15 mouse cellular contexts compared by ENCODE assay signal in genomic region chr16:29886755-29887154, GRCm38 (mm10).
DNase-seq lines count a peak whose midpoint lies in the region; ATAC-seq and TF ChIP-seq lines count a peak whose summit lies in the region.
"Had no signal": no experiment of that assay in that cellular context is flagged by ENCODE, and none has a peak within 500 bp of the region (broad histone marks: within the 10 kb centered on the region; RNA-seq: fewer than 3 reads in every experiment).

No protein-coding gene starts in this region.

- H3K9me3 ChIP-seq in kidney, postnatal 0 days (replicated peaks; ENCODE audit: low read length), result no peaks in the 10 kb centered on the region
- H3K9me3 ChIP-seq in heart, embryonic 16.5 days (replicated peaks; ENCODE audit: control insufficient read depth, low read length), result no peaks in the 10 kb centered on the region
- no peaks in the 10 kb centered on the region for H3K9me3 ChIP-seq in lung, postnatal 0 days (ENCODE audit: low read length)
- no peaks in the 10 kb centered on the region for H3K9me3 ChIP-seq in hindbrain, embryonic 14.5 days (ENCODE audit: control insufficient read depth, low read length)
- H3K9me3 ChIP-seq: embryonic facial prominence, embryonic 13.5 days; hindbrain, embryonic 15.5 days; liver, embryonic 12.5 days had no signal

- no peaks in the 10 kb centered on the region for H3K27me3 ChIP-seq in kidney, postnatal 0 days (ENCODE audit: insufficient read depth, low read length)
- H3K27me3 ChIP-seq in heart, adult 2 months (ENCODE audit: control insufficient read depth, insufficient read depth, low read length), result no peaks in the 10 kb centered on the region
- no peaks in the 10 kb centered on the region for H3K27me3 ChIP-seq in heart, embryonic 16.5 days (ENCODE audit: control insufficient read depth, insufficient read depth, low read length)
- H3K27me3 ChIP-seq in lung, postnatal 0 days (replicated peaks; ENCODE audit: insufficient read depth, low read length), result no peaks in the 10 kb centered on the region
- H3K27me3 ChIP-seq in hindbrain, embryonic 14.5 days (ENCODE audit: control insufficient read depth, insufficient read depth, low read length), result peaks cover 11% of the 10 kb centered on the region
- H3K27me3 ChIP-seq: CH12.LX; embryonic facial prominence, embryonic 13.5 days; hindbrain, embryonic 15.5 days; Patski had no signal

- intact Hi-C loops in heart, adult 2 months (cut with DNase I), result no loop called here

- peak; percentile 62 for DNase-seq in kidney, postnatal 0 days (ENCODE audit: low spot score)
- DNase-seq in kidney, adult 8-10 months, result no peak
- peak in 1 of 2 experiments; percentile 55 for DNase-seq in heart, adult 2 months
- peak; percentile 76 for DNase-seq in lung, postnatal 0 days (ENCODE audit: low spot score)
- DNase-seq in hindbrain, embryonic 14.5 days (ENCODE audit: low spot score), result no peak
- no peak for DNase-seq in spleen, postnatal 14 days (ENCODE audit: low spot score in 2 of 2)
- no peak for DNase-seq in cerebellum, adult 11 months
- DNase-seq: cerebellum, postnatal 25 days had no signal

- H3K9ac ChIP-seq in kidney, postnatal 0 days (ENCODE audit: low read depth, low read length), result no peak overlapping the region
- H3K9ac ChIP-seq in heart, adult 2 months (ENCODE audit: low read depth, low read length), result no peak overlapping the region
- H3K9ac ChIP-seq in heart, embryonic 16.5 days (ENCODE audit: low read length), result no peak overlapping the region
- H3K9ac ChIP-seq in lung, postnatal 0 days (replicated peaks; ENCODE audit: low read depth), result no peak overlapping the region
- H3K9ac ChIP-seq in hindbrain, embryonic 14.5 days, result no peak overlapping the region
- H3K9ac ChIP-seq: embryonic facial prominence, embryonic 13.5 days; hindbrain, embryonic 15.5 days; liver, embryonic 12.5 days had no signal

- H3K4me1 ChIP-seq in kidney, postnatal 0 days (replicated peaks; ENCODE audit: insufficient read depth, low read length), result peaks cover 24% of the 10 kb centered on the region
- H3K4me1 ChIP-seq in heart, adult 2 months (ENCODE audit: control insufficient read depth, insufficient read depth, low read length), result peaks cover 6% of the 10 kb centered on the region
- H3K4me1 ChIP-seq in heart, embryonic 16.5 days (ENCODE audit: control insufficient read depth, insufficient read depth, low read length), result peaks cover 40% of the 10 kb centered on the region
- H3K4me1 ChIP-seq in lung, postnatal 0 days (ENCODE audit: insufficient read depth, low read depth, low read length), result no peaks in the 10 kb centered on the region; the same call in 1 of the 2 replicates
- H3K4me1 ChIP-seq in hindbrain, embryonic 14.5 days (replicated peaks; ENCODE audit: control insufficient read depth, insufficient read depth, low read length), result peaks cover 20% of the 10 kb centered on the region

- TF ChIP-seq CTCF in kidney, postnatal 0 days (IDR thresholded peaks at IDR 0.05; ENCODE audit: low read depth), result no peak
- TF ChIP-seq CTCF in heart, adult 2 months (IDR thresholded peaks at IDR 0.05), result peak; percentile 13; the same call in 1 of the 2 replicates
- TF ChIP-seq CTCF in lung, postnatal 0 days (IDR thresholded peaks at IDR 0.05), result peak; percentile 21; the same call in 1 of the 2 replicates

- H3K27ac ChIP-seq in kidney, postnatal 0 days, result no peak overlapping the region
- no peak overlapping the region for H3K27ac ChIP-seq in heart, adult 2 months
- peak overlapping the region; percentile 74 for H3K27ac ChIP-seq in heart, embryonic 16.5 days (ENCODE audit: low read length)
- no peak overlapping the region for H3K27ac ChIP-seq in lung, postnatal 0 days (ENCODE audit: low read length)
- no peak overlapping the region for H3K27ac ChIP-seq in hindbrain, embryonic 14.5 days
- H3K27ac ChIP-seq: embryonic facial prominence, embryonic 13.5 days; hindbrain, embryonic 15.5 days; liver, embryonic 12.5 days had no signal

- no peak for TF ChIP-seq EP300 in heart, adult 2 months (IDR thresholded peaks at IDR 0.05; ENCODE audit: insufficient read depth, low read depth, low read length)
- peak; percentile 52 for TF ChIP-seq EP300 in lung, postnatal 0 days (IDR thresholded peaks at IDR 0.05)

- no peak for TF ChIP-seq POLR2A in heart, adult 2 months (IDR thresholded peaks at IDR 0.05; ENCODE audit: insufficient read depth, low read depth, low read length)

- no peak for ATAC-seq in kidney, postnatal 0 days (replicated peaks; ENCODE audit: low FRiP score, low read depth)
- peak; percentile 50; the same call in 1 of the 2 replicates for ATAC-seq in heart, embryonic 16.5 days (replicated peaks; ENCODE audit: extremely low read depth, insufficient read depth, low FRiP score)
- ATAC-seq in lung, postnatal 0 days, result peak; percentile 67
- no peak for ATAC-seq in hindbrain, embryonic 14.5 days (ENCODE audit: low FRiP score)
- ATAC-seq: forebrain, embryonic 14.5 days; liver, embryonic 12.5 days; Patski had no signal

- 66% methylated on average over 4 of the region's 4 CpGs for WGBS in kidney, postnatal 0 days
- 27% methylated on average over 4 of the region's 4 CpGs for WGBS in heart, adult 2 months
- WGBS in heart, embryonic 16.5 days, result 41% methylated on average over 4 of the region's 4 CpGs
- 36% methylated on average over 4 of the region's 4 CpGs for WGBS in lung, postnatal 0 days
- WGBS in hindbrain, embryonic 14.5 days, result 84% methylated on average over 4 of the region's 4 CpGs

- H3K36me3 ChIP-seq in kidney, postnatal 0 days (ENCODE audit: insufficient read depth, low read length), result no peaks in the 10 kb centered on the region
- no peaks in the 10 kb centered on the region for H3K36me3 ChIP-seq in heart, adult 2 months (ENCODE audit: control insufficient read depth, insufficient read depth, low read length)
- H3K36me3 ChIP-seq in heart, embryonic 16.5 days (ENCODE audit: control insufficient read depth, insufficient read depth), result no peaks in the 10 kb centered on the region
- H3K36me3 ChIP-seq in lung, postnatal 0 days (ENCODE audit: insufficient read depth, low read length), result no peaks in the 10 kb centered on the region
- H3K36me3 ChIP-seq in hindbrain, embryonic 14.5 days (replicated peaks; ENCODE audit: control insufficient read depth, insufficient read depth), result no peaks in the 10 kb centered on the region
- H3K36me3 ChIP-seq: embryonic facial prominence, embryonic 13.5 days; hindbrain, embryonic 15.5 days; liver, embryonic 12.5 days had no signal

- H3K4me3 ChIP-seq in kidney, postnatal 0 days (replicated peaks; ENCODE audit: low read depth, low read length), result no peak overlapping the region
- H3K4me3 ChIP-seq in heart, adult 2 months, result no peak overlapping the region
- no peak overlapping the region for H3K4me3 ChIP-seq in heart, embryonic 16.5 days (ENCODE audit: low read length)
- H3K4me3 ChIP-seq in lung, postnatal 0 days (ENCODE audit: low read depth, low read length), result no peak overlapping the region
- H3K4me3 ChIP-seq in hindbrain, embryonic 14.5 days (replicated peaks; ENCODE audit: low read length), result no peak overlapping the region
- H3K4me3 ChIP-seq: embryonic facial prominence, embryonic 13.5 days; hindbrain, embryonic 15.5 days; liver, embryonic 12.5 days had no signal

- no peak overlapping the region for H3K4me2 ChIP-seq in kidney, postnatal 0 days (ENCODE audit: low read length)
- H3K4me2 ChIP-seq in heart, embryonic 16.5 days (ENCODE audit: low read depth, low read length), result no peak overlapping the region
- H3K4me2 ChIP-seq in lung, postnatal 0 days (replicated peaks; ENCODE audit: low read depth, low read length), result no peak overlapping the region
- no peak overlapping the region for H3K4me2 ChIP-seq in hindbrain, embryonic 14.5 days (replicated peaks)
- H3K4me2 ChIP-seq: embryonic facial prominence, embryonic 13.5 days; hindbrain, embryonic 15.5 days; liver, embryonic 12.5 days had no signal

- H3K79me2 ChIP-seq in heart, adult 2 months (replicated peaks; ENCODE audit: control insufficient read depth, insufficient read depth, low read length), result no peaks in the 10 kb centered on the region

Comparison
In these comparisons a context has a peak if more than half of its experiments do, and no peak if none do; other contexts are left out.
1. DNase-seq: peak in kidney, postnatal 0 days (single experiment) and lung, postnatal 0 days (single experiment); none in kidney, adult 8-10 months (0 of 2), hindbrain, embryonic 14.5 days (single experiment), spleen, postnatal 14 days (0 of 2) and cerebellum, adult 11 months (single experiment).
2. ATAC-seq: peak in heart, embryonic 16.5 days (single experiment) and lung, postnatal 0 days (single experiment); none in kidney, postnatal 0 days (single experiment) and hindbrain, embryonic 14.5 days (single experiment).